Mouse (Mus musculus) ovary, postnatal 14 days (tissue): ENCODE data around the gene Aldh16a1.
"Not testable (repeated sequence)": the region's sequence is repeated elsewhere in the genome, so short reads cannot be mapped to it uniquely, and the experiment has no call there.

Experiments used
- DNase-seq: peaks from one replicate; pipeline ENCODE4 v3.0.0; 2022; ENCODE audit warnings: low spot score

The Aldh16a1 gene

GRCm38 (mm10) chr7:45157459-45157858, 3.1 kb upstream of the Aldh16a1 start:
- no peak for DNase-seq

GRCm38 (mm10) chr7:45156206-45156605, 1.8 kb upstream of the Aldh16a1 start:
- no peak for DNase-seq

- DNase-seq: no peak
These were observed 1.2 kb upstream of the Aldh16a1 start for GRCm38 (mm10) chr7:45155590-45155989.

GRCm38 (mm10) chr7:45154993-45155514, 670 bp upstream of the Aldh16a1 start:
- DNase-seq: peak; percentile 52

GRCm38 (mm10) chr7:45153586-45153985, 798 bp downstream of the Aldh16a1 start:
- no peak for DNase-seq

- DNase-seq: not testable (repeated sequence)
These were observed 1.3 kb downstream of the Aldh16a1 start for GRCm38 (mm10) chr7:45153052-45153451.

- peak; percentile 56 for DNase-seq
These were observed 3.1 kb downstream of the Aldh16a1 start for GRCm38 (mm10) chr7:45151303-45151702.

- no peak for DNase-seq
These were observed 4.1 kb downstream of the Aldh16a1 start for GRCm38 (mm10) chr7:45150321-45150720.

- no peak for DNase-seq
These were observed 4.8 kb downstream of the Aldh16a1 start for GRCm38 (mm10) chr7:45149545-45149944.

- DNase-seq: no peak
These were observed 5.8 kb downstream of the Aldh16a1 start for GRCm38 (mm10) chr7:45148534-45149098.

- no peak for DNase-seq
These were observed 6.5 kb downstream of the Aldh16a1 start for GRCm38 (mm10) chr7:45147899-45148298.

GRCm38 (mm10) chr7:45147267-45147666, 7.1 kb downstream of the Aldh16a1 start:
- DNase-seq: no peak

GRCm38 (mm10) chr7:45145460-45145859, 8.9 kb downstream of the Aldh16a1 start:
- DNase-seq: no peak

GRCm38 (mm10) chr7:45144368-45145174, 9.8 kb downstream of the Aldh16a1 start:
- no peak for DNase-seq

GRCm38 (mm10) chr7:45141914-45142313, 12.5 kb downstream of the Aldh16a1 start:
- DNase-seq: no peak

GRCm38 (mm10) chr7:45141319-45141718, 13.1 kb downstream of the Aldh16a1 start:
- no peak for DNase-seq

- no peak for DNase-seq
These were observed 14.3 kb downstream of the Aldh16a1 start for GRCm38 (mm10) chr7:45139904-45140723.

GRCm38 (mm10) chr7:45138403-45138802, 16.0 kb downstream of the Aldh16a1 start:
- DNase-seq: no peak

- no peak for DNase-seq
These were observed 17.0 kb downstream of the Aldh16a1 start for GRCm38 (mm10) chr7:45137171-45138006.

GRCm38 (mm10) chr7:45135993-45136567, 18.3 kb downstream of the Aldh16a1 start, which contains the start of the genes Gm45713 and Flt3l:
TSS of gene Gm45713 (minus strand) at chr7:45136231.
TSS of gene Flt3l (minus strand) at chr7:45136432.
- DNase-seq: peak; percentile 94

GRCm38 (mm10) chr7:45135370-45135769, 19.0 kb downstream of the Aldh16a1 start:
- no peak for DNase-seq
